Mouse (Mus musculus): ENCODE results near the gene Gfer.

DNA sequence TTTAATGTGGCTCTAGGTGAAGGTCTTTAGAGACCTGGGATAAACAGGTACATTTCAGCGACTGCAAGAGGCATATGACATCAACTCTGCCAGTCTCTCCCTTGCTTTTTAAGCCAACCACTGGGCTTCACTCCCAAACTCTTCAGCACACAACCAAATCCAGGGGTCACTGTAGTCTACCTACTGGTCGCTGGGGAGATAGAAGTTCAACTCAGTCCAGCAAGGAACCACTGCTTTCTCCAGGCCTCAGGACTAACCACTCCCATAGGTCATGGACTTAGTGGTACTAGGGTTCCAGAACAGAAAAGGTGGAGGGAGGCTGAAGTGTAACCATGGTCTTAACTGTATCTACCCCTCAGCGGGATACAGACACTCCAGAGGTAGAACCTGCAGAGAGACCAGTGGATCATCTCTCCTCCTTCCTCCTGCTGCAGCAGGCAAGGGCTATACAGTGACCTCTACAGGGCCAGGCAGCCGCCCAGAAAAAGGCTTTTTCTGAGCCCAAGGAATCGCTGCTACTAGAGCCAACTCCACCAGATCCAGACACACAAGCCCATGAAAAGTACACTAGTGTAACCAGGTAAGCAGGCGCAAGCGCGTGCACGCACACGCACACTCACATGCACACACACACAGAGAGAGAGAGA is 47.1 kb downstream of the Gfer start:
- TF ChIP-seq CTCF (IDR thresholded peaks at IDR 0.05; ENCODE audit: control insufficient read depth, insufficient read depth, insufficient replicate concordance, low read depth, low read length), result no peak
- TF ChIP-seq POLR2A (IDR thresholded peaks at IDR 0.05; ENCODE audit: control insufficient read depth, low read depth, low read length), result no peak
